Mouse (Mus musculus): ENCODE results near the gene Tmem204. TPM values are rescaled to one million over a fixed set of nuclear protein-coding genes. Genes with fewer than 3 reads are reported as not detected.
A peak's percentile ranks its signal among the peaks of the same experiment; 100 is the strongest.

Tmem204 gene
- polyA plus RNA-seq, 1 experiment: 16.7 TPM

DNA sequence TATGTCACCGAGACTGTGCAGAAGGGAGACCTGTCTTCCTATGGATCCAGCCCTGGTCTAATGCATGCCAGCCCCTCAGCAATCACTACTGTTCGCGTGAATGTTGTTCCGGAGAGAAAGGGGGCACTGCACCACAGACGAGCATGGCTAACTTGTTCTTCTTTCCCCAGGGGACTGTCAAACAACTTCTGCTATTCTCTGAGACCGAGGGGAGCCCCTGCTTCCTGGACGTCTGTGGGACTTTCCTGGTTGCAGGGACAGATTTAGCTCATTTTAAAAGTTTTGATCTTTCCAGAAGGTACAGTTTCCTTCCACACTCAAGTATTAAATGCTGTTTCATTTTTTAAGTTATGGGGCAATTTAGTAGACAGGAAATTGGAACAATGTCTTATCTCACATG, 38.5 kb downstream of the Tmem204 start:
- 69% methylated on average over 7 of the region's 7 CpGs for WGBS
- DNase-seq (ENCODE audit: low read depth, low spot score): no peak

DNA sequence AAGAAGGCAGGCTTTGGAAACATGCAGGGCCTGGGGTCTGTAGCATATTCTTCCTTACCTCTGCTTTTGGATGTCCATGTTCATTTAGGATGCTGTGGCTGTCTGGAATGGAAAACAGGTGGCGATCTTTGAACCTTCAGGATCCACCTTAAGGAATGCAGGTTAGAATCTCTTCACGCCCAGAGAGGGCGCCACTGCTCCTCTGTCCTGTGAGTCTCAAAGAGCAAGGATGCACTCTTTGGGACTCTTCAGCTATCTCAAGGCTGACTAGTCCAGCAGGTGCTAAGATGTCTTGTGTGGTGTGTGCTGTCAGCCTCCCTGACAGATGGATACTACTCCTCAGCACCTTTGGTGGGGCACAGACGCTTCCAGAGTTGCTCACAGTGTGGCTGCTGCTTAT, 47.2 kb downstream of the Tmem204 start:
- no peak for DNase-seq (ENCODE audit: low read depth, low spot score)
- WGBS: 65% methylated on average over 4 of the region's 4 CpGs

DNA sequence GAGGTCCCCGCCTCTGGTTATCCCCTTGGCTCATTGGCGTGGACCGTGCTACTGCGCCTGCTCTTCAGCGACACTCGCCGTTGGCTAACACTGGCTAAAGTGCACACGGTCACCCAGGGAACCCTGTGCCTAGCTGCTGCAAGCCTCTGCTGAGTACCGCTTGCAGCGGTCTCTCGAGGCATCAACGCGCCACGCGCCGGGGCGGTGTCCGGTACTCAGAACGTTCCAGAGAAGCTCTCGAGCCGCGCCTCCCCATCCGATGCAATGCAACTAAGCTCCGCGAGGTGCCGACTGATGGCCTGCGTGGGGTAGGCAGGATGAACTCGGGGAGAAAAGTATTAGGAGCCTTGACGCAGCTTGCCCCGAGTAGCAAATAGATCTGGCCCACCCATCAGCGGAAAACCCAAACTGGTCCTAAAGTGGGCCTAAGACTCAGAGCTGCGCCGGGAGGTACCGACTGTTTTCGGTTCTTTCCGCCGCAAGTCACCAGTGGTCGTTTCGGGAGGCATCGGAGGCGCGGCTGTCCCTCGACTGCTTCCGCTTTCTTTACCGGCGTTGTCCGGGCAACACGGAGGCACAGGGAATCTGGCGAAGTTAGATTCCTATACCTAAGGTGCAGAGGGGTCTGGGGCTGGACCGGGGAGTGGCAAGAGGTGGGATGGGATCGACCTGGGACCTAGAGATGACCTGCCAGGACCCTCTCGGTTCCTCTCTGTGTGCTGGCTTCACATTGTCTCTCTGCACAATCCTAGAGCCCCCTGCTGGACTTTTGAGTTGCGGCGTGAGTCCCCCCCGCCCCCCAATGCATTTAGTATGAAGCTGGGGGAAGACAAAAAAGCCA, 66.9 kb downstream of the Tmem204 start:
- WGBS: 1% methylated on average over 55 of the region's 55 CpGs
- DNase-seq (ENCODE audit: low read depth, low spot score): no peak

DNA sequence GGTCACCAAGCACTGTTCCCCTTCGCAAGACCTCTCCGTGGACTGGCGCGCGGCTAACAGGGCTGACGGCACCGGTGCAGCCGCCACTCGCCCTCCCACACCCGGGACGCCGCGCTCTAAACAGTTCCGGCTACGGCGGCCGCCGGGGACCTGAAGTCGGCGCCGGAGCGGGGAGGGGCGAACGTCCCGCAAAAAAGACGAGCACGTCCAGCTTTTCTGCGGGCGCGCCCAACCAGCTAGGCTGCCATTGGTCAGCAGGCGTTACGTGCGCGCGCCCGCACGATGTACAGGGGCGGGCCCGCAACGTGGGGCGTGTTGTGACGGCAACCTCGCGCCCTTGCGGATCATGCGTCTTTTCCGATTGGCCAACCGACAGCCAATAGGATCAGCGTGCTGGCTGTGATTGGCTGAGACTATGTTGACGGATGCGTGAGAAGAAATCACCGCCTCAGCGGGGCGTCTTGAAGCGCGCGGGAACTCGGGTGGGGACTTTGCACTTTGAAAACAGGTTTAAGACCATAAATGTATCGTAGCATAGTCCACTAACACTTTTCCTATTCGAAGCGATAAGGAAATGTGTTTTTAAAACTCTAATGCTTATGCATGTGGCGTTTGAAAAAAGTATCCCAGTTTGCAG, 67.6 kb downstream of the Tmem204 start, which contains the start of the genes Cramp1l and Ift140:
Gene Cramp1l (minus strand): TSS at position 134 of the 637 bp plus-strand sequence.
Gene Ift140 (plus strand): TSS at position 431 of the 637 bp plus-strand sequence.
- DNase-seq (ENCODE audit: low read depth, low spot score): peak; percentile 97
- under 1% methylated on average over 62 of the region's 62 CpGs for WGBS

DNA sequence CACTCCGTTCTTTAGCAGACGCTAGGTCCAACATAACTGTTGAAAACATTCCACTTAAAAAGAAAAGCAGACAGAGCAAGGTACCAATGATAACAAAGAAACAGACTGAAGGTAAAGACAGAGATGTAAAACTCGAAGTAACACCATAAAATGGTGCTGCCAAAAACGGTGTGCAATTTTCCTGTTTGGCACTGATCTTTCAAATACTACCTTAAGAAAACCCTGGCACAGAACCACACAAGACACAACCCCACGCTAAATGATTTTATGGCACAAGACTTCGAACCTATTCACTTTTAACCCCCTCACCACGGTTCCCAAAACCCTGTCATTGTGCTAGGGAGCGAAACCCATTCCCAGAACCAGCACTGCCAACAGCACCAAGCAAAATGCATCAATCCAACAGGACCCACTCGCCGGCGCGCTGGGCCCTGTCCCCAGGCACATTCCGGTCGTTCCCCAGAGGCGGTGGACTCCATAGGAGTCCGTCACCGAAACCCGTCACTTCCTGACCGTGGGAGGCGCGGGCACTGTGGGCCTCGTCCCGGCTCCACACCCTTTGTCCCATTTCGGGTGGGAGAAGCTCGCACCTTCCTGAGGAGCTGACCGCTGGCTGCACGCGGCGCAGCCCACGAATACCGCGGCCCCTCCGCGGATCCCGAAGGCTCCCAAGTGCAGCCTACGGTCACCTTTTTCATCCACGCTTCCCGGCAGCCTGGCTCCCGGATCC, 68.4 kb downstream of the Tmem204 start:
- DNase-seq (ENCODE audit: low read depth, low spot score): no peak
- under 1% methylated on average over 39 of the region's 39 CpGs for WGBS

DNA sequence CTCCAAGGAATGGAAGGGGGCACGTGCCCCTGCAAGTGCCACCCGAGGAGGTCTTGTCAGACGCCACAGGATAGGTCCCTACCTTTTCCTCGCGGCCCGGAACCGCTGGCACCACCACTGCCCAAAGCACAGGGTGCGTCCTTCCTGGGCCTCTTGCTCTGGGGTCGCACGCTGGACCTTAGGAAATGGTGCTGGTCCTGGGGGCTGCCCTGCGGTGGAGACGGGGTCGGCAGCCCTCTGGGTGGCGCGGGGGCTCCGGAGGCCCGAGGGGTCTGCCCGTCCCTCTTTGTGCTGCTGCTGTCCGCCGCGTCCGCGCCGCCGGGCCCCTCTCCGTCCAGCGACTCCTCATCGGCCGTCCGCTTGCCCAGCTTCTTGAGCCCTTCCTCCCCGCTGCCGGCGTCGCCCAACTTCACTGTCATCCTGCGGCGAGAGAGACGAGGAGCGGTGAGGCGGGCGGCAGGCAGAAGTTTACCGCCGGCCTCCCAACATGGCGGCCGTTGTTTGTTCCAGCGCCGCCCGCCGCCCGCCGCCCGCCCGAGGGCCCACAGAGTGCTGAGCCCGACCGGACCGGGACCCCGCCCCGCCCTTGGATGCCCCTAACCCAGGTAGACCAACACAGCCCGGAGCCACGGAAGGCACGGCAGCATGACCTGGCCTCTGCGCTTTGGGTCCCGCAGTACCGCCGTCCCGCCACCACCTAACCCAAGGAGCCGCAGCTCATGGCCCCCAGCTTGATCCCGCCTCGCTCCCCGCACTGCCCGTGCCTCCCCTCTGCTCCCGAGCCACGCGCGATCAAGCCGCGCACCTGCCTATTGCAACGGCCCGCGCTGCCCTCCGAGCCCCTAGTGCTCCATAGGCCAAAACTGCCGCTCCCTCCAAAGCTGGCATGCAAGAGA, 69.5 kb downstream of the Tmem204 start:
- under 1% methylated on average over 81 of the region's 81 CpGs for WGBS
- no peak for DNase-seq (ENCODE audit: low read depth, low spot score)

Other genes with a start within 250 kb of the Tmem204 start
- 105 and 239 TPM in 2 replicates for gene Hagh, start 243.4 kb downstream of the Tmem204 start, polyA plus RNA-seq (2012; rRNA removed)
- gene Fahd1, start 233.2 kb downstream of the Tmem204 start, polyA plus RNA-seq (2012; rRNA removed): 54.7 and 121 TPM in 2 replicates
- 1.1 and 1.4 TPM in 2 replicates for gene Igfals, start 217.6 kb downstream of the Tmem204 start, polyA plus RNA-seq (2012; rRNA removed)
- 37.3 and 41.3 TPM in 2 replicates for gene Nubp2, start 197.2 kb downstream of the Tmem204 start, polyA plus RNA-seq (2012; rRNA removed)
- gene Spsb3, start 196.9 kb downstream of the Tmem204 start, polyA plus RNA-seq (2012; rRNA removed): 57.4 and 70.5 TPM in 2 replicates
- gene Eme2, start 188.5 kb downstream of the Tmem204 start, polyA plus RNA-seq (2012; rRNA removed): 21.6 and 34.0 TPM in 2 replicates
- 119 and 144 TPM in 2 replicates for gene Mrps34, start 188.5 kb downstream of the Tmem204 start, polyA plus RNA-seq (2012; rRNA removed)
- gene Nme3, start 187.1 kb downstream of the Tmem204 start, polyA plus RNA-seq (2012; rRNA removed): 61.2 and 62.9 TPM in 2 replicates
- 41.0 and 69.6 TPM in 2 replicates for gene Mapk8ip3, start 146.6 kb downstream of the Tmem204 start, polyA plus RNA-seq (2012; rRNA removed)
- 35.4 and 42.4 TPM in 2 replicates for gene Jpt2, start 122.9 kb downstream of the Tmem204 start, polyA plus RNA-seq (2012; rRNA removed)
- gene Cramp1l, start 67.8 kb downstream of the Tmem204 start, polyA plus RNA-seq (2012; rRNA removed): 8.0 and 15.1 TPM in 2 replicates
- 7.8 and 9.4 TPM in 2 replicates for gene Ift140, start 67.5 kb downstream of the Tmem204 start, polyA plus RNA-seq (2012; rRNA removed)
- 9.4 and 12.2 TPM in 2 replicates for gene Telo2, start 32.4 kb upstream of the Tmem204 start, polyA plus RNA-seq (2012; rRNA removed)
- gene Ptx4, start 37.2 kb upstream of the Tmem204 start, polyA plus RNA-seq (2012; rRNA removed): 0.07 and 0.10 TPM in 2 replicates
- gene Clcn7, start 49.8 kb upstream of the Tmem204 start, polyA plus RNA-seq (2012; rRNA removed): 17.1 and 21.7 TPM in 2 replicates
- not detected in 2 replicates for gene Ccdc154, start 78.9 kb upstream of the Tmem204 start, polyA plus RNA-seq (2012; rRNA removed)
- gene Gm38655, start 91.9 kb upstream of the Tmem204 start, polyA plus RNA-seq (2012; rRNA removed): not detected in 2 replicates
- gene BC003965, start 101.0 kb upstream of the Tmem204 start, polyA plus RNA-seq (2012; rRNA removed): 9.5 and 10.4 TPM in 2 replicates
- gene Unkl, start 104.8 kb upstream of the Tmem204 start, polyA plus RNA-seq (2012; rRNA removed): 6.0 and 9.8 TPM in 2 replicates
- 36.1 and 37.5 TPM in 2 replicates for gene Gnptg, start 156.5 kb upstream of the Tmem204 start, polyA plus RNA-seq (2012; rRNA removed)
- 11.6 and 12.7 TPM in 2 replicates for gene Tsr3, start 156.6 kb upstream of the Tmem204 start, polyA plus RNA-seq (2012; rRNA removed)
- 7.8 and 11.9 TPM in 2 replicates for gene Baiap3, start 172.8 kb upstream of the Tmem204 start, polyA plus RNA-seq (2012; rRNA removed)
- 113 and 132 TPM in 2 replicates for gene Ube2i, start 191.0 kb upstream of the Tmem204 start, polyA plus RNA-seq (2012; rRNA removed)
- not detected in 2 replicates for gene Prss34, start 214.8 kb upstream of the Tmem204 start, polyA plus RNA-seq (2012; rRNA removed)
- not detected in 2 replicates for gene Prss28, start 225.1 kb upstream of the Tmem204 start, polyA plus RNA-seq (2012; rRNA removed)
- gene Prss29, start 235.1 kb upstream of the Tmem204 start, polyA plus RNA-seq (2012; rRNA removed): not detected in 2 replicates

Data from large intestine, adult 2 months (tissue).